ENCODE assay signal across 8 mouse cellular contexts in the genomic region with DNA sequence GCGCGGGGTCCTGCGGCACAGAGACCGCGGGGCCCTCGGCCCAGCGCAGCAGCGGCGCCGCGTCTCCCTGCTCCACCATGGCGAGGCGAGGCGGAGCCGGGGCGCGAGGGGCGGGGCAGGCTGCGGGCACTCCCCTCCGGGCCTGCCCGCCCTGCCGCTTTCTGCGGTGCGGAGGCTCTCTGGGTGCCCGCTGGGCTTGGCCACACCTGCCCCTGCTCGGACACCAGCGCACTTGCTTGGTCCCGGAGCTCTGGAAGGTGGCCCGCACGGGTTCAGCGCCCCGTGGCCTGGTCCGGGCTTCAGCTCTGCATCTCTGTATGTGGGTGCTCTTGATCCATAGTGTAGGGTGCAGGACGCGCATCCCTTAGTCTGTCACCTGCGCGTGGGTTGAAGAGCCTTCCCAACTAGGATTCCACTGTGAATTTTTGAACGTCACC. TPM values are rescaled to one million over a fixed set of nuclear protein-coding genes. Genes with fewer than 3 reads are reported as not detected.
A peak's percentile ranks its signal among the peaks of the same experiment; 100 is the strongest.
DNase-seq lines count a peak whose midpoint lies in the region; ATAC-seq and TF ChIP-seq lines count a peak whose summit lies in the region.

Gene E330009J07Rik (minus strand): TSS at position 89 of the 437 bp plus-strand sequence.

- no peak for ATAC-seq in G1E (ENCODE audit: extremely low read depth, insufficient number of reproducible peaks, low FRiP score, poor library complexity, severe bottlenecking)
- peak; percentile 91 for ATAC-seq in hindbrain, embryonic 12.5 days (ENCODE audit: low FRiP score)

- WGBS in cerebellum, adult 2 months, result under 1% methylated on average over 38 of the region's 38 CpGs
- under 1% methylated on average over 38 of the region's 38 CpGs for WGBS in hindbrain, embryonic 12.5 days

- no peaks in the 10 kb centered on the region for H3K36me3 ChIP-seq in G1E (replicated peaks)
- no peaks in the 10 kb centered on the region for H3K36me3 ChIP-seq in hindbrain, embryonic 12.5 days

- H3K4me2 ChIP-seq in hindbrain, embryonic 12.5 days (replicated peaks), result peak within 1 kb of the TSS; percentile 81

- peaks cover 58% of the 10 kb centered on the region for H3K27me3 ChIP-seq in G1E (ENCODE audit: insufficient read depth, low read length)
- no peaks in the 10 kb centered on the region for H3K27me3 ChIP-seq in cerebellum, adult 2 months (ENCODE audit: control insufficient read depth, insufficient read depth, low read length)
- peaks cover 13% of the 10 kb centered on the region for H3K27me3 ChIP-seq in hindbrain, embryonic 12.5 days

- DNase-seq in G1E (ENCODE audit: low spot score), result peak; percentile 34
- peak; percentile 94 to 95 for DNase-seq in cerebellum, adult 2 months
- DNase-seq in frontal cortex, postnatal 10 days (ENCODE audit: low spot score in 2 of 2), result peak; percentile 49 to 76
- DNase-seq in left cerebral cortex, adult 11 months (ENCODE audit: low spot score), result peak; percentile 76
- peak; percentile 87 for DNase-seq in lung, postnatal 36 days
- peak; percentile 37 for DNase-seq in retina, postnatal 7 days (ENCODE audit: low read depth, low spot score)
- DNase-seq in urinary bladder, adult 18-20 months (ENCODE audit: low spot score in 2 of 2), result peak; percentile 77 to 88

- no peak for TF ChIP-seq CTCF in G1E (IDR thresholded peaks at IDR 0.05; ENCODE audit: low read depth, low read length)
- TF ChIP-seq CTCF in cerebellum, adult 2 months (IDR thresholded peaks at IDR 0.05; ENCODE audit: borderline replicate concordance, insufficient read depth, low read depth, low read length), result no peak

- peak within 1 kb of the TSS; percentile 69 for H3K4me3 ChIP-seq in G1E (ENCODE audit: low read depth, low read length)
- peak within 1 kb of the TSS; percentile 89 for H3K4me3 ChIP-seq in cerebellum, adult 2 months (replicated peaks; ENCODE audit: insufficient read depth, low read depth, low read length)
- H3K4me3 ChIP-seq in hindbrain, embryonic 12.5 days, result peak within 1 kb of the TSS; percentile 86

- H3K9ac ChIP-seq in hindbrain, embryonic 12.5 days, result peak within 1 kb of the TSS; percentile 86

- H3K9me3 ChIP-seq in G1E (replicated peaks), result no peaks in the 10 kb centered on the region
- no peaks in the 10 kb centered on the region for H3K9me3 ChIP-seq in hindbrain, embryonic 12.5 days (replicated peaks)

- peaks cover 6% of the 10 kb centered on the region for H3K4me1 ChIP-seq in G1E (ENCODE audit: insufficient read depth, low read depth, low read length)
- peaks cover 16% of the 10 kb centered on the region; the same call in 1 of the 2 replicates for H3K4me1 ChIP-seq in cerebellum, adult 2 months (ENCODE audit: control insufficient read depth, insufficient read depth, low read length)
- H3K4me1 ChIP-seq in hindbrain, embryonic 12.5 days, result peaks cover 15% of the 10 kb centered on the region

- peak within 1 kb of the TSS; percentile 99 for H3K27ac ChIP-seq in cerebellum, adult 2 months (ENCODE audit: insufficient read depth, low read length)
- peak within 1 kb of the TSS; percentile 86 for H3K27ac ChIP-seq in hindbrain, embryonic 12.5 days

- TF ChIP-seq POLR2A in cerebellum, adult 2 months (IDR thresholded peaks at IDR 0.05; ENCODE audit: borderline replicate concordance, insufficient read depth, low read length), result peak; percentile 77; the same call in 1 of the 2 replicates

RNA-seq across cellular contexts. Expression of gene E330009J07Rik, which starts in this region (rescaled TPM):
- 0.19 and 3.4 TPM in 2 replicates for total RNA-seq in G1E (2014; fragmentation: Nextera tagmentation)
- 1.6 and 2.0 TPM in 2 replicates for total RNA-seq in G1E (2017)
- polyA plus RNA-seq in G1E (2012), result 0.28 and 0.37 TPM in 2 replicates
- 64.6 and 67.0 TPM in 2 replicates for polyA plus RNA-seq in cerebellum, adult 2 months (2012; rRNA removed)
- polyA plus RNA-seq in hindbrain, embryonic 12.5 days (2016; fragmentation: Nextera tagmentation; extraction: Ambion mirVana), result 18.7 and 19.9 TPM in 2 replicates

Comparison
In these comparisons a context has a peak if more than half of its experiments do, and no peak if none do; other contexts are left out.
1. RNA of gene E330009J07Rik (polyA plus RNA-seq): 64.6 to 67.0 TPM in cerebellum, adult 2 months and 18.7 to 19.9 TPM in hindbrain, embryonic 12.5 days; 0.28 to 0.37 TPM in G1E; every median in the first group is over 10 times any median in the second.
2. DNase-seq: peak in every context shown above with its lines; median percentile 94 in cerebellum, adult 2 months; 87 in lung, postnatal 36 days; 82 in urinary bladder, adult 18-20 months; 76 in left cerebral cortex, adult 11 months; 62 in frontal cortex, postnatal 10 days; 37 in retina, postnatal 7 days; 34 in G1E.
3. Peak in every context shown above with its lines, with median percentiles within 50 percentile points of each other: H3K4me3 ChIP-seq.